Mouse (Mus musculus): ENCODE measurements around the gene Lars2.

The Lars2 gene

GRCm38 (mm10) chr9:123473377-123473776 is 106.7 kb downstream of the Lars2 start:
- in situ Hi-C loops (cut with MboI, MseI), result no loop called here

- in situ Hi-C loops (cut with MboI, MseI), result loop anchor here (25.0 kb wide), 1 partner anchor 1763 kb away; the partner anchor contains the start of genes Nktr (in 2 of the 2), Sec22c (in 2 of the 2) and Ss18l2 (in 2 of the 2)
These were observed 108.8 kb downstream of the Lars2 start for GRCm38 (mm10) chr9:123475569-123475968.

- in situ Hi-C loops (cut with MboI, MseI), result loop anchor here (25.0 kb wide), 1 partner anchor 1766 kb away; the partner anchor contains the start of genes Nktr (in 2 of the 2), Sec22c (in 2 of the 2) and Ss18l2 (in 2 of the 2)
These were observed 111.4 kb downstream of the Lars2 start for GRCm38 (mm10) chr9:123478031-123478585.

- in situ Hi-C loops (cut with MboI, MseI), result loop anchor here (25.0 kb wide), 1 partner anchor 1766 kb away; the partner anchor contains the start of genes Nktr (in 2 of the 2), Sec22c (in 2 of the 2) and Ss18l2 (in 2 of the 2)
These were observed 112.0 kb downstream of the Lars2 start, which contains the start of gene Limd1 for GRCm38 (mm10) chr9:123478586-123479195. Gene Limd1, plus strand, starts transcription at chr9:123478706.

- in situ Hi-C loops (cut with MboI, MseI), result loop anchor here (25.0 kb wide), 1 partner anchor 1767 kb away; the partner anchor contains the start of genes Nktr (in 2 of the 2), Sec22c (in 2 of the 2) and Ss18l2 (in 2 of the 2)
These were observed 112.5 kb downstream of the Lars2 start for GRCm38 (mm10) chr9:123479196-123479669.

- in situ Hi-C loops (cut with MboI, MseI), result loop anchor here (25.0 kb wide), 1 partner anchor 1768 kb away; the partner anchor contains the start of genes Nktr (in 2 of the 2), Sec22c (in 2 of the 2) and Ss18l2 (in 2 of the 2)
These were observed 113.1 kb downstream of the Lars2 start for GRCm38 (mm10) chr9:123479876-123480252.

GRCm38 (mm10) chr9:123480253-123480921 is 113.7 kb downstream of the Lars2 start:
- in situ Hi-C loops (cut with MboI, MseI), result loop anchor here (25.0 kb wide), 1 partner anchor 1768 kb away; the partner anchor contains the start of genes Nktr (in 2 of the 2), Sec22c (in 2 of the 2) and Ss18l2 (in 2 of the 2)

DNA sequence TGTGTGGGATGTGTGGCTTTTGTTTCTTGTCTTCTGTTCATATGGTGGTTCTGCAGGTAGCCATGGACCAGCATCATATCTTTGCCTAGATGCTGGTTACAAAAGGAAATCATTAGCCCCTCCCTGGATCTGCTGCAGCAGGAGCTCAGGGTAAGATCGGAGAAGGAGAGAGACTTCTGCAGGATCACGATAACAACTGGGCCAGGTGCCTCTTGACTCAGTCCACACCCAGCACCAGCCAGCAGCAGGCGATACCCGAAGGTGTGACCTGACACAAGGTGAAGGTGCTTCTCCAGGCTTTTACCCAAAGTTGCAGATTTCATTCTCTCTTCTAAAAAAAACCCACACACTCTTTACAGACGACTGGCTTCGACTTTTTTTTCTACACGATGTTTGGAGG is 114.4 kb downstream of the Lars2 start:
- in situ Hi-C loops (cut with MboI, MseI), result loop anchor here (25.0 kb wide), 1 partner anchor 1769 kb away; the partner anchor contains the start of genes Nktr (in 2 of the 2), Sec22c (in 2 of the 2) and Ss18l2 (in 2 of the 2)

DNA sequence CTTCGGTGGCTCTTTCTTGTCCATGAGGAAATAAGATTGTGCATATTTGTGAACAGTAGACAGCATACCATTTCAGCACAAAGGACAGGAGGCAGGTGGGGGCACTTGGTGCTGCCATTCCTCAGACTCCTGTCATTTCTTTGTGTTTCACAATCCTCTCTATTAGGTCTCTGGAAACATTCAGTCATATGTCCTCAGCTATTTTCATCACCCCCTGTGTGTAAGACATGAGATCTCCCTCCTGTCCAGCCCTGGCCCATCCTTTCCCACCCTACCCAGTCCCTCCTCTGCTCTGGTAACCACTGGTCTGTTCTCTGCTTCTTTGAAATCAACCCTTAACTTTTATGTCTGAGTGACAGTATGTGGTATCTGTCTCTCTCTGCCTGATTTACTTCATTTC is 116.9 kb downstream of the Lars2 start:
- in situ Hi-C loops (cut with MboI, MseI), result loop anchor here (25.0 kb wide), 1 partner anchor 1771 kb away; the partner anchor contains the start of genes Nktr (in 2 of the 2), Sec22c (in 2 of the 2) and Ss18l2 (in 2 of the 2)

- in situ Hi-C loops (cut with MboI, MseI), result loop anchor here (25.0 kb wide), 1 partner anchor 1773 kb away; the partner anchor contains the start of genes Nktr (in 2 of the 2), Sec22c (in 2 of the 2) and Ss18l2 (in 2 of the 2)
These were observed 118.1 kb downstream of the Lars2 start for GRCm38 (mm10) chr9:123484830-123485229.

GRCm38 (mm10) chr9:123485561-123485960 is 118.8 kb downstream of the Lars2 start:
- in situ Hi-C loops (cut with MboI, MseI), result loop anchor here (25.0 kb wide), 1 partner anchor 1773 kb away; the partner anchor contains the start of genes Nktr (in 2 of the 2), Sec22c (in 2 of the 2) and Ss18l2 (in 2 of the 2)

GRCm38 (mm10) chr9:123486635-123487034 is 119.9 kb downstream of the Lars2 start:
- in situ Hi-C loops (cut with MboI, MseI), result loop anchor here (25.0 kb wide), 1 partner anchor 1774 kb away; the partner anchor contains the start of genes Nktr (in 2 of the 2), Sec22c (in 2 of the 2) and Ss18l2 (in 2 of the 2)

DNA sequence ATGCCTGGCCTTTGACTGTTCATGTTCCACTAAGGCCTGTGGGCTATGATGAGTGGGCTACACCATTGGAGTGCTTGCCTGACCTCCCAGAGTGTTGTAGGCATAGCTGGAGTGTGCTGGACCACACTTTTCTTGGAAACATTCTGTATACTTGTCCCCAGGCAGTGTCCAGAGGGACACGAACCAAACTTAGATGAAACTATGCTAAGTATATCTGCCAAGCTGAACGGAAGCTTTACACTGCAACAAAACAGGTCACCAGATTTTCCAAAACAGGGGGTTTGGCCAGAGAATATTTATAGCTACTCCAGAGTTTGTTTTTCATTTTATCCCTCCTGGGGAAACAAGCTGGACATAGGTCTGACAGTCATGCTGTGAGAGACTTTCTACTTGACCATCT is 122.3 kb downstream of the Lars2 start:
- in situ Hi-C loops (cut with MboI, MseI), result loop anchor here (25.0 kb wide), 1 partner anchor 1777 kb away; the partner anchor contains the start of genes Nktr (in 2 of the 2), Sec22c (in 2 of the 2) and Ss18l2 (in 2 of the 2)

DNA sequence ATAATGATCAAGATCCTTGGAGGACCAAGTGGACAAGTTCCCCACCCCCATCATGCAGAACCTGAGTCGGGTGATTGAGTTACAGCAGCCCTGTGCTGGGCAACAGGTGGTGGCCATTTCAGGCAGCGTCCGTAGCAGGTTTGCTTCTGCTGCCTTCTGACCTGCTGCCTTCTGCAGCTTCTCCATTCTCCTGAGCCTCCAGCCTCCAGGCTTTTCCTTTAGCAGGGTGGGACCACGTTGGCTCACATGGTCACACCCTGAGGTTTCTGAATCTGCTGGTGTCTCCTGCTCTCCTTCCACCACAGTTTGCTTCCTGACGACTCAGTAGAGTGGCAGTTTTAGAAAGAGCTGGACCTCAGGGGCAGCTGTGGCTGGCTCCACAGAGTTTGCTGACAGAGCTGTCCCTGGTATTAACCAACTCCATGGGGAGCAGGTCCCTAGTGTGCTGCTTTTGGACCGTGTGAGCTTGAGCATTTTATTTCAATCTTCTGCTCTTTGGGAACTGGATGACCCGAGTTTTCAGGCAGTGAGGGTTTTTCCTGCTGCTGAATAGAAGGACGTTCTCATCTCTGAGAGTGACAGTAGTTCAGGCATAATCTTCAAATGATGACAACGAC is 123.1 kb downstream of the Lars2 start:
- in situ Hi-C loops (cut with MboI, MseI), result loop anchor here (25.0 kb wide), 1 partner anchor 1778 kb away; the partner anchor contains the start of genes Nktr (in 2 of the 2), Sec22c (in 2 of the 2) and Ss18l2 (in 2 of the 2)

- in situ Hi-C loops (cut with MboI, MseI), result loop anchor here (25.0 kb wide), 1 partner anchor 1779 kb away; the partner anchor contains the start of genes Nktr (in 2 of the 2), Sec22c (in 2 of the 2) and Ss18l2 (in 2 of the 2)
These were observed 124.2 kb downstream of the Lars2 start for GRCm38 (mm10) chr9:123490930-123491329.

DNA sequence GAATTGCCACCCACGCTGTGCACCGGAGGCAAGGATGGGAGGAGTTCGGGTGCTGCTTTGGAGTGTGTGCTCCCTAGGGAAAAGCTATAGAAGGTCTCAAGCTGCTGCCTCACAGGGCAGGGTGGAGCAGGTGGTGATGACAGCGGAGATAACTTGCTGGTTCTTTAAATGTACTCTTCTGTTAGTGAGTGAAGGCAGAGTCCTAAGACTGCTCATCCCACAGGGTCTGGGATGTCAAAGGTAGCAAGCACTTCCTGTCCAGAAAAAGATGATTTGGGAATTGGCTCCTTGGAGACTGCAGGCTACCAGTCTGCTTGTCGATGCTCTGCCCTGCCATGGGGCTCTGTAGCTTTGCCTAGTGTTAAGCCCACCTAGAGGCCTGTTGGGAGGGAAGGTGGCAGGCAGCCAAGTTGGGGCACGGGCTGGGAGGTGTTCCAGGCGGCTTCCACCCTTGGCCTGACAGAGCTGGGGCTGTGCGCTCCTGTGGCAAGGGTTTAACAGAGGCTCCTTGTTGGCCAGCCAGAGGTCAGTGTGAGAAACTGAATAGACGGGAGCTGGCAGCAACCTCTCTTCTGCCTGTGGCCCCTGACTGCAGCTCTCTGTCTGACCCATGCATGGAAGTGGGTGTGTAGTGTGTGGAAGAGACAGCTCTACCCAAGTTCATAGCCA is 125.3 kb downstream of the Lars2 start:
- in situ Hi-C loops (cut with MboI, MseI), result loop anchor here (25.0 kb wide), 1 partner anchor 1780 kb away; the partner anchor contains the start of genes Nktr (in 2 of the 2), Sec22c (in 2 of the 2) and Ss18l2 (in 2 of the 2)

GRCm38 (mm10) chr9:123496665-123497064 is 129.9 kb downstream of the Lars2 start:
- in situ Hi-C loops (cut with MboI, MseI), result loop anchor here (25.0 kb wide), 1 partner anchor 1784 kb away; the partner anchor contains the start of genes Nktr (in 2 of the 2), Sec22c (in 2 of the 2) and Ss18l2 (in 2 of the 2)

DNA sequence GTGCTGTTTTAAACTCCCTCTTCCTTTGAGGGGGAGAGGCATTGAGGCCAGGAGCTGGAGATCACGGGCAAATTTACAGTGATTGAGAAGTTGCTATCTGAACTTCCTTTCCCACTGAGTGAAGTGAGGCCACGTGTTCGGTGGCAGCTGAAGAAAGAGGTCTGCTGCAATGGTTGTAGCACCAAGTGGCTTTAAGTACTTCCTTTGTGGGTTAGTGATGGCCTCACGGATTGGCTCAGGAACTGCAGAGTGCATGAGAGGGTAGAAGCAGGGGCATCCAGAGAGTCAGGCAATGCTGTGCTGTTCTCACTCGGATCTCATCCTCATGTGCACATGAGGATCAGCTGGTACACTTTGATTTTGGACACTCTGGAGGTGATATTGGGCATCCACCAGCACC is 131.2 kb downstream of the Lars2 start:
- in situ Hi-C loops (cut with MboI, MseI), result loop anchor here (25.0 kb wide), 1 partner anchor 1786 kb away; the partner anchor contains the start of genes Nktr (in 2 of the 2), Sec22c (in 2 of the 2) and Ss18l2 (in 2 of the 2)

GRCm38 (mm10) chr9:123500480-123500879 is 133.8 kb downstream of the Lars2 start:
- in situ Hi-C loops (cut with MboI, MseI), result no loop called here

All from T-helper 17 cell (primary cell).